Mouse (Mus musculus) midbrain, embryonic 10.5 days (tissue): Measurements from ENCODE around the gene Eif4ebp2. TPM values are rescaled to one million over a fixed set of nuclear protein-coding genes. Genes with fewer than 3 reads are reported as not detected.

Experiments used
- DNase-seq: peaks from one replicate; pipeline ENCODE4 v3.0.0-alpha.2; 2017; ENCODE audit warnings: low spot score
- H3K27ac ChIP-seq: fragments of 300-500 bp; sonication (generic); replicated peaks from 2 replicates; pipeline ENCODE4 v1.5.1; 2016; ENCODE audit warnings: mild to moderate bottlenecking
- H3K27me3 ChIP-seq: fragments of 300-500 bp; sonication (generic); 2 replicates; pipeline ENCODE4 v1.6.1; 2016; ENCODE audit warnings: low read depth, mild to moderate bottlenecking; ENCODE audit not compliant: poor library complexity, severe bottlenecking
- H3K36me3 ChIP-seq: fragments of 300-500 bp; sonication (generic); 2 replicates; pipeline ENCODE4 v1.6.1; 2016; ENCODE audit warnings: mild to moderate bottlenecking, moderate library complexity
- H3K4me1 ChIP-seq: fragments of 300-500 bp; sonication (generic); 2 replicates; pipeline ENCODE4 v1.6.1; 2016
- H3K4me3 ChIP-seq: fragments of 300-500 bp; sonication (generic); 2 replicates; pipeline ENCODE4 v1.5.1; 2016; ENCODE audit warnings: mild to moderate bottlenecking, moderate library complexity
- H3K9me3 ChIP-seq: fragments of 300-500 bp; sonication (generic); replicated peaks from 2 replicates; pipeline ENCODE4 v1.6.1; 2016; ENCODE audit warnings: mild to moderate bottlenecking
- WGBS: fragments of 180-500 bp; shearing (Covaris S2); methylation state at CpG from one replicate; pipeline ENCODE4 v1.1.7; 2016; 5-methylcytosine and 5-hydroxymethylcytosine counted together
- polyA plus RNA-seq: library from polyadenylated mRNA; unstranded; fragments of >200 nt; fragmentation: Nextera tagmentation; extraction: Ambion mirVana; gene quantifications from 2 replicates; pipeline ENCODE4 v1.2.1, GENCODE M21; 2016

Gene Eif4ebp2
- polyA plus RNA-seq, 1 experiment from 2014 or later = 89.4 TPM

GRCm38 (mm10) chr10:61451931-61452617 lies 387 bp downstream of the Eif4ebp2 start:
- no peaks in the 10 kb centered on the region for H3K9me3 ChIP-seq
- peak overlapping the region; percentile 93 for H3K27ac ChIP-seq
- H3K27me3 ChIP-seq = no peaks in the 10 kb centered on the region
- H3K4me3 ChIP-seq = peak overlapping the region; percentile 100
- peaks cover 35% of the 10 kb centered on the region for H3K4me1 ChIP-seq
- no peak for DNase-seq
- H3K36me3 ChIP-seq = peaks cover 38% of the 10 kb centered on the region
- under 1% methylated on average over 50 of the region's 62 CpGs for WGBS

GRCm38 (mm10) chr10:61451463-61451930 lies 964 bp downstream of the Eif4ebp2 start:
- H3K4me1 ChIP-seq = peaks cover 39% of the 10 kb centered on the region
- 13% methylated on average over 8 of the region's 8 CpGs for WGBS
- H3K36me3 ChIP-seq = peaks cover 44% of the 10 kb centered on the region
- peak; percentile 19 for DNase-seq
- no peaks in the 10 kb centered on the region for H3K9me3 ChIP-seq
- H3K27ac ChIP-seq = peak overlapping the region; percentile 93
- H3K4me3 ChIP-seq = peak overlapping the region; percentile 100
- no peaks in the 10 kb centered on the region for H3K27me3 ChIP-seq

GRCm38 (mm10) chr10:61448834-61449233 lies 3.6 kb downstream of the Eif4ebp2 start:
- H3K9me3 ChIP-seq = no peaks in the 10 kb centered on the region
- H3K4me1 ChIP-seq = peaks cover 62% of the 10 kb centered on the region
- WGBS = 90% methylated on average over 3 of the region's 3 CpGs
- no peaks in the 10 kb centered on the region for H3K27me3 ChIP-seq
- DNase-seq = no peak
- peaks cover 51% of the 10 kb centered on the region for H3K36me3 ChIP-seq
- no peak overlapping the region for H3K4me3 ChIP-seq
- no peak overlapping the region for H3K27ac ChIP-seq

- Histone ChIP-seq H3K27ac (no peak overlapping the region), H3K9me3 (no peaks in the 10 kb centered on the region), H3K4me1 (peaks cover 72% of the 10 kb centered on the region), H3K36me3 (peaks cover 59% of the 10 kb centered on the region), H3K4me3 (no peak overlapping the region), H3K27me3 (no peaks in the 10 kb centered on the region)
- no peak for DNase-seq
- WGBS = 88% methylated on average over 10 of the region's 10 CpGs
Observed at GRCm38 (mm10) chr10:61447581-61448353, 4.7 kb downstream of the Eif4ebp2 start.

- Histone ChIP-seq H3K9me3 (no peaks in the 10 kb centered on the region), H3K4me1 (peaks cover 59% of the 10 kb centered on the region), H3K4me3 (no peak overlapping the region), H3K27me3 (no peaks in the 10 kb centered on the region), H3K36me3 (peaks cover 75% of the 10 kb centered on the region), H3K27ac (no peak overlapping the region)
- WGBS = 87% methylated on average over 3 of the region's 3 CpGs
- DNase-seq = no peak
Observed at GRCm38 (mm10) chr10:61445016-61445415, 7.4 kb downstream of the Eif4ebp2 start.

- peaks cover 52% of the 10 kb centered on the region for H3K4me1 ChIP-seq
- no peak overlapping the region for H3K4me3 ChIP-seq
- 77% methylated on average over 1 of the region's 1 CpGs for WGBS
- no peak for DNase-seq
- no peak overlapping the region for H3K27ac ChIP-seq
- H3K27me3 ChIP-seq = no peaks in the 10 kb centered on the region
- no peaks in the 10 kb centered on the region for H3K9me3 ChIP-seq
- H3K36me3 ChIP-seq = peaks cover 72% of the 10 kb centered on the region
Observed at GRCm38 (mm10) chr10:61443876-61444275, 8.6 kb downstream of the Eif4ebp2 start.

GRCm38 (mm10) chr10:61443456-61443855 lies 9.0 kb downstream of the Eif4ebp2 start:
- no peaks in the 10 kb centered on the region for H3K9me3 ChIP-seq
- H3K27ac ChIP-seq = no peak overlapping the region
- peaks cover 72% of the 10 kb centered on the region for H3K36me3 ChIP-seq
- H3K27me3 ChIP-seq = no peaks in the 10 kb centered on the region
- H3K4me1 ChIP-seq = peaks cover 52% of the 10 kb centered on the region
- H3K4me3 ChIP-seq = no peak overlapping the region
- no peak for DNase-seq
- 82% methylated on average over 6 of the region's 6 CpGs for WGBS

GRCm38 (mm10) chr10:61440202-61440800 lies 12.2 kb downstream of the Eif4ebp2 start:
- H3K27me3 ChIP-seq = no peaks in the 10 kb centered on the region
- H3K36me3 ChIP-seq = peaks cover 57% of the 10 kb centered on the region
- peaks cover 29% of the 10 kb centered on the region for H3K4me1 ChIP-seq
- 90% methylated on average over 7 of the region's 7 CpGs for WGBS
- no peak overlapping the region for H3K27ac ChIP-seq
- DNase-seq = no peak
- no peaks in the 10 kb centered on the region for H3K9me3 ChIP-seq
- H3K4me3 ChIP-seq = no peak overlapping the region

GRCm38 (mm10) chr10:61431375-61431774 lies 21.1 kb downstream of the Eif4ebp2 start:
- Histone ChIP-seq H3K36me3 (peaks cover 79% of the 10 kb centered on the region), H3K4me3 (no peak overlapping the region), H3K27ac (no peak overlapping the region), H3K9me3 (no peaks in the 10 kb centered on the region), H3K27me3 (no peaks in the 10 kb centered on the region), H3K4me1 (no peaks in the 10 kb centered on the region)
- 96% methylated on average over 9 of the region's 9 CpGs for WGBS
- DNase-seq = no peak

GRCm38 (mm10) chr10:61429043-61429442 lies 23.4 kb downstream of the Eif4ebp2 start:
- H3K27me3 ChIP-seq = no peaks in the 10 kb centered on the region
- peaks cover 9% of the 10 kb centered on the region for H3K4me1 ChIP-seq
- no peak for DNase-seq
- no peak overlapping the region for H3K27ac ChIP-seq
- H3K4me3 ChIP-seq = no peak overlapping the region
- H3K9me3 ChIP-seq = no peaks in the 10 kb centered on the region
- WGBS = 89% methylated on average over 5 of the region's 5 CpGs
- H3K36me3 ChIP-seq = peaks cover 56% of the 10 kb centered on the region

GRCm38 (mm10) chr10:61428416-61428815 lies 24.0 kb downstream of the Eif4ebp2 start:
- Histone ChIP-seq H3K4me3 (no peak overlapping the region), H3K9me3 (no peaks in the 10 kb centered on the region), H3K27ac (no peak overlapping the region), H3K4me1 (peaks cover 12% of the 10 kb centered on the region), H3K27me3 (0 out of 2 replicates have a peak, but pooled peaks cover under 1% of the 10 kb centered on the region), H3K36me3 (peaks cover 50% of the 10 kb centered on the region)
- WGBS = 74% methylated on average over 4 of the region's 4 CpGs
- DNase-seq = no peak

- H3K4me3 ChIP-seq = no peak overlapping the region
- H3K36me3 ChIP-seq = peaks cover 45% of the 10 kb centered on the region
- peaks cover 16% of the 10 kb centered on the region for H3K4me1 ChIP-seq
- peaks cover 5% of the 10 kb centered on the region; the same call in 1 of the 2 replicates for H3K27me3 ChIP-seq
- DNase-seq = no peak
- no peak overlapping the region for H3K27ac ChIP-seq
- WGBS = 95% methylated on average over 6 of the region's 6 CpGs
- no peaks in the 10 kb centered on the region for H3K9me3 ChIP-seq
Observed at GRCm38 (mm10) chr10:61427951-61428350, 24.5 kb downstream of the Eif4ebp2 start.
